Mouse (Mus musculus) MEL (cell line): ENCODE measurements around the gene Degs1.

Experiments
- CTCF ChIP-seq, 3 experiments: IDR thresholded peaks in 2 of 3; conservative IDR thresholded peaks in 1 of 3; 2 replicates each; pipeline ENCODE4 v1.5.1; 2011 to 2012; ENCODE audit warnings: low read length in 3 of 3, low read depth in 2 of 3, mild to moderate bottlenecking in 2 of 3, improper control_type of control experiment in 1 of 3, inconsistent platforms in 1 of 3, mixed read lengths in 1 of 3, moderate library complexity in 1 of 3; ENCODE audit not compliant: control insufficient read depth in 1 of 3, insufficient read depth in 1 of 3, poor library complexity in 1 of 3, severe bottlenecking in 1 of 3
- EP300 ChIP-seq, 2 experiments: IDR thresholded peaks; 2 replicates each; pipeline ENCODE4 v1.6.1; 2011; ENCODE audit warnings: improper control_type of control experiment in 2 of 2, low read length in 2 of 2, low read depth in 1 of 2, mild to moderate bottlenecking in 1 of 2
- JUND ChIP-seq: IDR thresholded peaks from 2 replicates; pipeline ENCODE4 v1.6.1; 2011; ENCODE audit warnings: low read depth, mild to moderate bottlenecking, improper control_type of control experiment, low read length
- POLR2A ChIP-seq, 2 experiments: IDR thresholded peaks; 2 replicates each; pipeline ENCODE4 v1.6.1; 2011 to 2012; ENCODE audit warnings: low read length in 2 of 2, mild to moderate bottlenecking in 2 of 2, control low read depth in 1 of 2, improper control_type of control experiment in 1 of 2, low read depth in 1 of 2, moderate library complexity in 1 of 2; ENCODE audit not compliant: control insufficient read depth in 1 of 2, insufficient read depth in 1 of 2, poor library complexity in 1 of 2
- POLR2AphosphoS5 ChIP-seq: IDR thresholded peaks from 2 replicates; pipeline ENCODE4 v1.6.1; 2012; ENCODE audit warnings: low read depth, borderline replicate concordance, mild to moderate bottlenecking, inconsistent platforms, low read length, moderate library complexity, mixed read lengths
- RAD21 ChIP-seq: IDR thresholded peaks from 2 replicates; pipeline ENCODE4 v1.6.1; 2011; ENCODE audit warnings: mild to moderate bottlenecking, low read depth, low read length, improper control_type of control experiment
- TAL1 ChIP-seq: IDR thresholded peaks from 2 replicates; pipeline ENCODE4 v1.6.1; 2012; ENCODE audit warnings: mild to moderate bottlenecking, inconsistent platforms, low read length, moderate library complexity, mixed read lengths
- TCF12 ChIP-seq: IDR thresholded peaks from 2 replicates; pipeline ENCODE4 v1.6.1; 2014; ENCODE audit warnings: low read depth, mild to moderate bottlenecking, inconsistent platforms, low read length, improper control_type of control experiment, moderate library complexity
- USF1 ChIP-seq: IDR thresholded peaks from 2 replicates; pipeline ENCODE4 v1.6.1; 2014; ENCODE audit warnings: low read depth, mild to moderate bottlenecking, inconsistent platforms, low read length, improper control_type of control experiment, moderate library complexity
- USF2 ChIP-seq, 2 experiments: IDR thresholded peaks; 2 replicates each; pipeline ENCODE4 v1.6.1; 2011 to 2012; ENCODE audit warnings: improper control_type of control experiment in 2 of 2, low read length in 2 of 2, borderline replicate concordance in 1 of 2, inconsistent platforms in 1 of 2, low read depth in 1 of 2, mild to moderate bottlenecking in 1 of 2; ENCODE audit not compliant: insufficient read depth in 1 of 2

- no peak for TF ChIP-seq POLR2AphosphoS5
- no peak for TF ChIP-seq CTCF (IDR thresholded peaks at IDR 0.05 in 2 of 3, conservative IDR thresholded peaks at IDR 0.05 in 1 of 3; ENCODE audit: control insufficient read depth in 1 of 3, insufficient read depth in 1 of 3, low read depth in 2 of 3, low read length in 3 of 3, poor library complexity in 1 of 3, severe bottlenecking in 1 of 3)
- TF ChIP-seq POLR2A (IDR thresholded peaks at IDR 0.05; ENCODE audit: control insufficient read depth in 1 of 2, insufficient read depth in 1 of 2, low read depth in 1 of 2, low read length in 2 of 2, poor library complexity in 1 of 2), result no peak
- no peak for TF ChIP-seq TAL1
- no peak for TF ChIP-seq USF2 (IDR thresholded peaks at IDR 0.05; ENCODE audit: borderline replicate concordance in 1 of 2, insufficient read depth in 1 of 2, low read depth in 1 of 2, low read length in 2 of 2)
- TF ChIP-seq USF1, result no peak
- TF ChIP-seq RAD21, result no peak
- TF ChIP-seq JUND, result no peak
- no peak for TF ChIP-seq TCF12
- TF ChIP-seq EP300 (IDR thresholded peaks at IDR 0.05; ENCODE audit: low read depth in 1 of 2, low read length in 2 of 2), result no peak
These were observed 40.5 kb upstream of the Degs1 start for GRCm38 (mm10) chr1:182323139-182323538.
